Mouse (Mus musculus): ENCODE measurements around the gene Brd2. TPM values are rescaled to one million over a fixed set of nuclear protein-coding genes. Genes with fewer than 3 reads are reported as not detected.

Gene Brd2
- total RNA-seq, 4 experiments from 2014 or later: 185 to 240 (median 215) TPM

GRCm38 (mm10) chr17:34131911-34132310 lies 9.5 kb upstream of the Brd2 start:
- no peak for DNase-seq

- DNase-seq: no peak
Observed at GRCm38 (mm10) chr17:34130073-34130947, 7.9 kb upstream of the Brd2 start.

DNA sequence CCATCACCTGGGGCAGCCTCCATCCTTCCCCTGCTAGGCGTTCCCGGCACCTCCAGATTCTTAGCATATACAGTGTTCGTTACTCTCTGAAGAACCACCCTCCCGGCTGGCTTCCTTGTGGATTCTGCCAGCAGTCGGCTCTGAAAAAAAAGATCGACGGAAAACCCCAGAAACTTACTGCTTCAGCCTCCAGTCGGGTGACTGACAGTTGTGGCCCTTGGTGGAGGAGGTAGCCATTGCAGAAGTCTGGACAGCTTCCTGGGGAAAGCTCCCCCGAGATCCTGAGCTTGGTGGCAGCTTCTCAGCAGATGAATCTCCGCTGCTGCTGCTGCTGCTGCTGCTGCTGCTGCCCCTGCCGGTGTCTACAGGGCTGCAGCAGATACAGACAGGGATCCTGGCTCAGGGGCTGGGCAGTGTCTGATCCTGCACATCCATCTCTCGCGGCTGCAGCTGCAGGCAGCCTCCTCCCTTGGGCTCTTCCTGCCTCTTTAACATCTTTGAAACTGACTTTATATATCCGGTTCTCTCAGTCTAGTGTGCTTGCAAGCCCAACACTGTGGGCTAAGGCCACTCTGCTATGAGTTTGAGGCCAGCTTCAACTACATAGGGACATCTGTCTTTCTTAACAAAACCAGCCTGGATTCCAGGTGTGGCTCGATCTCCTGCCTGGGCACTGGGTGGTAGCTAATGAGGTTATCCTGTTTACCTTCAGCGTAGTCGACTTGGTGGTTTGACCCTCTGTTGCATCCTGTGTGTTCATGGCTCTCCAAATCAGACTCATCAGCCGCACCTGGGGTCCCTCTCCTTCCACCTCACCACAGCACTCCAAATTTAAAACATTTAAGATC lies 6.7 kb upstream of the Brd2 start:
- no peak for DNase-seq

- no peak for DNase-seq
Observed at GRCm38 (mm10) chr17:34128264-34128937, 6.0 kb upstream of the Brd2 start.

DNA sequence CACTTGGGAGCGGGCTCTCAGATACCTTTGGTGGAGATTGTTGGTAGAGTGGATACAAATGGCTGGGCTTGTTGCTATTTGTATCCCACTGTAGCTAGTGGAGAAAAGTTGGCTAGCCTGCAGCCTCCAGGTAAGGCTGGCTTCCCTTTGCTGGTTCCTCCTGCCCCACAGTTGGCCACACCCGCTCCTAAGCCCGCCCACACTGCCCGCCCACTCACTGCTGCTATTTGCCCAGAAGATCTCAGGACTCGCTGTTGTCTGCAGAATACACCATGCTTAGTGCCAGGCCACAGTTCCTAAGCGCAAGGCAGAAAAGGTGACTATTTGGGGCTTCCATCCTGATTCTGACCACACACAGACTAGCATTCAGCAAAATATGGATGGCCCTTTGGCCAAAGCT lies 5.0 kb upstream of the Brd2 start:
- no peak for DNase-seq

- DNase-seq: no peak
Observed at GRCm38 (mm10) chr17:34126826-34127420, 4.5 kb upstream of the Brd2 start.

DNA sequence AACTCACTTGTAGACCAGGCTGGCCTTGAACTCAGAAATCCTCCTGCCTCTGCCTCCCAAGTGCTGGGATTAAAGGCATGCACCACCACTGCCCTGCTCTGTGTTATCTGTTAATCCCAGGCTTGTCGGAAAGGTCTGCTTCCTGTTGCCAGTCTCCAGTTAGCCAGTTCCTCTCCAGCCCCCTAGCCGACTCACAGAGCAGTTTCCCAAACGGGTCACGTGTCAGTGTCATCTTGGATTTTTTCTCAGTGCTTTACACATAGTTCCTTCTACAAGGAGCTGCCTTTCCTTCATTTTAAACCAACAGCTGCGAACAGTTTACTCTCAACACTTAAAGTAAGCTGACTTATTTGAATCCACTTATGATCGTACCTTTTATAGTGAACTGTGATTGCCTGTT lies 2.2 kb upstream of the Brd2 start:
- DNase-seq: no peak

DNA sequence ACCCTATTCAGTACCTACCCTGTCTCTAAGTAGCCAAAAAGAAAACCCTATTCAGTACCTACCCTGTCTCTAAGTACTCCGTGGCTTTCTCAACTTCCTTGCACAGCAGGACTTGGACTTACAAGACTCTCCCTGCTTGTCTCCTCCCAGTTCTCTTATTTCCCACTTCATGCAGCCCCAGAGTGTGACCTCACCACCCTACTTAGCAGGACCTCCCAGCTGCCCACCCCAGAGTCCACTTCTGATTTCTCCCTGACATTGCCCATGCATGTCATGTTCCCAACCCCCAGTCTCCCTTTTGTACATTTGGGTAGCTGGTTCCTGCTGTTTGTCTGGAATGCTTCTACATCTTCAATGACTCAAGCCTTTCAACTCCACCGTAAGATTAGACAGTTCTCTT lies 1.1 kb upstream of the Brd2 start:
- DNase-seq: no peak

DNA sequence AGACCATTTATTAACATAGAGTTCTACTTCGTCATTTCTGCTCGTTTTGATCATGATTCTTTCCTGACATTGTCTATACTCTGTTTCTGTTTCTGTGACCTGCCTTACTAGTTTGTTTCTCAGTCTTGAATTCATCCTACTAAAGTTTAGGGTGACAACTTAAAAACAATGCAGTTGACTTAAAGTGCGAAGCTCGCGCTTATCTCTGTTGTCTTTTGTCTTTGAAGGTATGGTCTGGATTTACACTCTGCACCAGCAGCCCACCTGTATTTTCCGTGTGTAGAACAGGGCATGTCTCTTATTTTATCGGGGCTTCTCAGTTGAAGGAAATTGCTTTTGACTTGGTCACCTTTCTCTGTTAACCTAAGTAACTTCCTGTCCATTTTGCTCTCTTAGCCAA lies 677 bp upstream of the Brd2 start:
- DNase-seq: no peak

DNA sequence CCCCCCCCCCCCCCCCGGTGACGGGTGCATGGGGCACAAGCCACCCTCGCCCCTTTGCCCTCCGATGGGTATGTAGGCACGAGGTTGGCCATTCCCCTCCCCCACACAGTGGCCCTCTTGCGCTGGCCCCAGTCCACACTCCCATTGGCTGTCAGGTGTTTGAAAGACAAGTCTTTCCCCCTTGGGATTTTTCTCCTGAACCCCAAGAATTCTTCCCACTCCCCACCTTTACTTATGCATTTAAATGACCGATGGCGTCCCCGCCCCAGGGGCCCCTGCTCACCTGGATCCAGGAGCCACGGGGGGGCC lies 601 bp downstream of the Brd2 start:
- peak; percentile 75 for DNase-seq

GRCm38 (mm10) chr17:34121172-34121878 lies 1.1 kb downstream of the Brd2 start:
- peak; percentile 91 for DNase-seq

DNA sequence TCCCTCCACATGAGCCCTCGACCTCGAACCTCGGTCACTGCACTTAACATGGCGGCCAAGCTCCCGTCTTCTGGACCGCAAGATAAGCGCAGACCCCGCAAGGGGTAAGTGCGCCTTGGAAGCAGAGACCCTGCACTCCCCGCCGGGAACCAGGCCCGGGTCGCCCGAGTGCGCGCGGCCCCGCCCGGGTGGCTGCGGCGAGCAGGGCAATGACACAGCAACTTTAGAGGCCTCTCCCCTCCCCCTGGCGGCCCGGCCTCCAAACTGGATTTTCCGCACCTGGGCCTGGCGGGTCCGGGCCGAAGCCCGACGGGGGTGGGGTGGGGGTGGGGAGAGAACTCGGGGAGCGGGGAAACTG lies 1.6 kb downstream of the Brd2 start:
- peak; percentile 73 for DNase-seq

- peak; percentile 82 for DNase-seq
Observed at GRCm38 (mm10) chr17:34120180-34120723, 2.2 kb downstream of the Brd2 start.

DNA sequence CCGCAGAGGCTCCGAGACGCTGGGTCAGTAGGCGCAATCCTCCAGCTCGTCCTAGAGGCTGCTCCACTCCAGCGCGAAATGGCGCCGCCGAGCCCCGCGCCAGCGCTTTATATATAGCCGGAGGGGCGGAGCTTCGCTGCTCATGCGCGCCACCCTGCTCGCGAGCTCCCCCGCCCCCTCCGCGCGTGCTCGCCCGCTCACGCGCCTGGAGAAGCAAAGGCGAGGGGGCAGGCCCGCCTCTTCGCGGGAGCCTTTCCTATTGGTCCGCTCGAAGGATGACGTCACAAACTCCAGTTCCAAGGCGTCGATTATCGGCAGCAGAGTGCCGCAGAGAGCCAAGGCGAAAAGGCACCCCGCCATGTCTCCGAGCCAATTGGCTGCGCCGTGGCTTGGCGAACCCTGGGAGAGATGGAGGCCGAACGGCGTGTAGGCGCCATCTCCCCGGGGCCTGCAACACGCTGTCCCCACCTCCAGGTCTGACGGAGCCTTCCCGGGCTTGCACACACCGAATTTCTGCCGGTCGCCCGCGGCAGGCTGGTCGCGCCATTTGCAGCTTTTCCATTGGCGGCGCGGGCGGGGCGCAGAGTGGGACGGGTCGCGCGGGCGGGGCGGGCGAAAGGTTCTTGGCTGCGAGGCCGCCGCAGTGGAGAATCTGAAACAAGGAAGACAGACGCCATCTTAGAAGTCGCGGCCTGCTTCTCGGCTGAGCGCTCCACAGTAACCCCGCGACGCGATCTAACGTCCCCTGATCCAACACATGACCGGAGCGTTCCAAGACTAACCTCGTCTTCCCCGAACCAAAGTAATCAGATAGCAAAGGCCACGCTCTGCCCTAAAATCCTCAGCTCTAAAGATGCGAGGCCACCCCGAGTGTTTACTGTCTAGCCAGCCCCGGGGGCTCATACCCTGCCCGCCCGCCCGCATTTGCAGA lies 2.9 kb downstream of the Brd2 start, which contains the start of gene H2-DMa:
Gene H2-DMa (plus strand): TSS at position 293 of the 931 bp plus-strand sequence.
- peak; percentile 98 for DNase-seq

DNA sequence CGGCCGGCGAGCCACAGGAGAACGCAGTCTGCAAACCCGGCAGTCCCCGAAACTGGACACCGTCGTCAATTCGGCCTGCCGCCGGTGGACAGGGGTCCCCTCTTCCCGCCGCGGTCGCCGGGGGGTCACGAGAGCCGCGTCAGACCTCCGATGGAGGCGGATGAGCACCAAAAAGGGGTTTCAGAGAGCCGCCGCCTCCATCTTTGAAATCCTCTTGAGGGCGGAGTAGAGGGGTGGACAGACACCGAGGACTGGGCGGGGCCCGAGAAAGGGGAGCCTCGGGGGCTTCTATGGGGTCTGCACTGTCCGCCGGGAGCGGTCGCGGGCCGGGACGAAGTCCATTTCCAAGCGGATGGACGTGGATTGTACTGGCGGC lies 3.6 kb downstream of the Brd2 start:
- no peak for DNase-seq

DNA sequence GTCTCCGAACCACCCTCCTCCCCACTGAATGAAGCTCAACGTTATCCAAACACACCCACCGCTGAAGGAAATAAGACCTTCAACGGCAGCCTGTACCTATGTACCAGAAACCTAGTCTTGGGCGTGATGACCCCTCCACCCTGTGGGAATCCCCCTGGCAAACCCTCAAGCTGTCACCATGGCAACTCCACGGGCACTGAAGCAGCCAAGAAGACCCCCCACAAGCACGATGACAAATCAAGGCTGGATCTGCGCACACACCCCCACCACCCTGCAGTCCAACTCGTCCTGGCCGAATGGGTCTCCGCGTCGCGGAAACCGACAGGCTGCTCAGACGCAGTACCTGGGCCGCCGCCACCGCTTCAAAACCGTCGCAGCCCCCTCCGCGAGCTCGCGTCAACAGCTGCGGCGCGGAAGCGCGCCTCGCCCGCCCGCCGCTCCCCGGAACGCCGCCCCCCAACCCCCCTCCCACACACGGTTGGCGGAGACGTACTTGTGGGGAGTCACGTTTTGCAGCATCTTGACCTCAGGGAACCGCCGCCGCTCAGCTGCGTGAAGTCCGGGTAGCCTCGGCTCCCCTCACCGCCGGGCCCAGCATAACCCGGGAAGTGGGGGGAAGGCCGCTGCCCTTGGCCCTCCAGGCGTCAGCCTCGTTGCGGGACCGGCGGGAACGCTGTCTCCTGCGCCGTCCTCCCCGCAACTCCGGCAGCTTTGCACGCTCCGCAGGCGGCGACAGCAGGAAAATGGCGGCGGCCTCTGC lies 4.1 kb downstream of the Brd2 start:
- peak; percentile 50 for DNase-seq

GRCm38 (mm10) chr17:34117421-34118112 lies 4.9 kb downstream of the Brd2 start:
- DNase-seq: no peak

- DNase-seq: no peak
Observed at GRCm38 (mm10) chr17:34116736-34117370, 5.6 kb downstream of the Brd2 start.

DNA sequence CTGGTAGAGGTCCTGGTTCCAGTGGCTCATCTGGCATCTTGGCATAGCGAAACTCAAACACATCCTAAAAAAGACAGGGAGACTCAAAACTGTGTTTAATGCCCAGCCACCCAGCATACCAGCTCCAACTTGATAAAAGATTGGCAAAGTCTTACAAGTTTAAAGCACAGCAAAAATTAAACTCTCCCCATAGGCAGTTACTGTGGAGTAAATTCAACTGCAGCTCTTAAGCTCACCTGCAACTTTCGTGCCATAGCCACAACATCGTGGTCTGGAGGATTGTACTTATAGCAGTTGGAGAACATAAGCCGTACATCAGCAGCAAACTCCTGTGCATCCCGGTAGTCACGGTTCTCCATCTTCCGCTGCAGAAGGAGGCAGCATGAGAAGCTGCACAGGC lies 8.3 kb downstream of the Brd2 start:
- DNase-seq: no peak
